Mouse (Mus musculus) yolk sac, embryonic 10.5 days (tissue): ENCODE results near the gene Unc13b.

Source experiments
- DNase-seq: peaks from one replicate; pipeline ENCODE4 v3.0.0-alpha.2; 2017; ENCODE audit warnings: low spot score

Unc13b gene

DNA sequence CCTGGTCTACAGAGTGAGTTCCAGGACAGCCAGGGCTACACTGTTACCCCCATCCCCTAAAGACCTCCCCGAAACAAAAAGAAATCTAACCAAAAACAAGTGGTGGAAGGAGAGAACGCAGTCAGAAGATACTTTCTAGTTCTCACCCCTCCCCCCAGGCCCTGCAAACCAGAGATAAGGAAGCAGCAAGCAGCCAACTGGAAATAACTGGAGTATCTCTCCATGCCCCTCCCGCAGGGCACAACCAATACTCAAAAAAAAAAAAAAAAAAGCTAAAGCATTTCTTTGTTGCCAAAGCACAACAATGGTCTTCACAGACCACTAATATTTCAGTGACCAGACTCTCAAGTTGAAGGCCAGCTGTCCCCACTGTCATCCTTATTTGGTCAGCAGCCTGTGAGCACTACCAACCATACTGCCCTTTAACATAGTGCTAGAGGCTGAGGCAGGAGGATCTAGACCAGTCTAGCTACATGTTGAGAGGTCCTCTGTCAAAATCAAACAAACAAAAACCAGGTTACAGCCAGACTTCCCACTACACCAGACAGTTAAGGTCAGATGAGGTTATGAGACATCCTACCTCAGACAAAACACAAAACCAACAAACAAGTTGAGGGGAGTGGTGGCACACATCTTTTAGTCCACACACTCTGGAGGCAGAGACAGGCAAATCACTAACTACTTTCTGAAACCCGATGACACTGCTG lies 20.7 kb upstream of the Unc13b start:
- no peak for DNase-seq

DNA sequence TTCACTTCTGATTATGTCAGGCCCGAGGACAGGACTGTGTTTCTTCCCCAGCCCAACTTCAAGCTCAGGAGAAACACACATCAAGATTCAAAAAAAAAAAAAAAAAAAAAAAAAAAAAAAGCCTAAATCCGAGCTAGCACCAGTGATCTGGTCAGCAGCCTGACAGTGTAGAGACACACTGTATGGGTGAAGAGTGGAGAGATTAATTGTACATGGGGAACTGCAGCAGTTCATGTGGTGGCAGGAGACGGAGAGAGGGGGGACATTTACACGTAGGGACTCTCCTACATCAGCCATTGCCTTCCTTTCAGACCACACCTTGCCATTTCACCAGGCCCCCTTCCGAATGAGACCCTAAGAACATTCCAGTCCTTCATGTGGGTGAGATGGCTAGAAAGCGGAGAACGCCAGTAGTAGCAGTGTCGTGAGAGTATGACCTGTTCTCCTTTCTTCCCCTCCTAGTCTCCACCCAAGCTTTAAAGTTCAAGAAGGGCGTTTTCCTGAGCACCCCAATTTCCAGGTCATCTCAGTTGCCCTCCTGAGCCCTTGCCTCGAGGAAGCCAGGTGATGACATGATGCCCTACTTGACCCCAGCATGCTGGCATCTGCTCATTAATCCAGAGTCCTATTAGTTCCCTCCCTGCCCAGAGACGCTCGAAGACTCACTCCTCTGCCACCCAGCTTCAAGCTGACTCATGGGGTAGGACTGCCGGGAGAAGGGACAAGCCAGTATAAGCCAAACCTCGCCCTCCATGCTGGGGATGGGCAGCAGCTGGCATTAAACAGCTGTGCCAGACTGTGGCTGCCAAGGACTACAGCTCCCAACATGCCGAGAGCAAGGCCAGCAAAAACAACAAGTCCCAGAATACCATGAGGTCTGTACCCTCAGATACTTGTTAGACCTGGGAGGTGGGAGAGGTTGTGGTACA lies 19.9 kb upstream of the Unc13b start:
- no peak for DNase-seq

DNA sequence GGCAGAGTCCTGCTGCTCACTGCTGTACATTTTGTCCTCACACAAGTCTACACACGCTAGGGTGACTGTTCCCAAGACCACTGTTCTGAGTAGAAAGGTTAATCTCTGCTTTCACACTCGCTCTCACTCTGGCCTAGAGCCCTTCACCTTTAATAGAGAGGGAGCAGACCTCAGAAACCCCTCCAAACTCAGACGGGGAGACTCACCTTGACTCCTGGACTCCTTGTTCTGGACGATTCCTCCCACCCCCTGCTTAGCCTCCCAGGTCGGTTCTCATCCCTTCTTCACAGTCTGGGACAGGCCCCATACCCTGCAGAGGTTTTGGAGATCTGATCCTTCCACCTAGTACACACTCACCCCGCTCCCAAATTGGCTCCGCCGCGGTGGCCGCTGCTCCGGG lies 19.1 kb upstream of the Unc13b start:
- DNase-seq: peak; percentile 20

GRCm38 (mm10) chr4:43040114-43040572 lies 18.6 kb upstream of the Unc13b start:
- peak; percentile 97 for DNase-seq

GRCm38 (mm10) chr4:43040881-43041547 lies 17.7 kb upstream of the Unc13b start:
- DNase-seq: no peak

GRCm38 (mm10) chr4:43043644-43044357 lies 15.0 kb upstream of the Unc13b start:
- DNase-seq: peak; percentile 61

GRCm38 (mm10) chr4:43044673-43045072 lies 14.1 kb upstream of the Unc13b start:
- DNase-seq: no peak

- no peak for DNase-seq
These were observed 13.5 kb upstream of the Unc13b start for GRCm38 (mm10) chr4:43045285-43045658.

DNA sequence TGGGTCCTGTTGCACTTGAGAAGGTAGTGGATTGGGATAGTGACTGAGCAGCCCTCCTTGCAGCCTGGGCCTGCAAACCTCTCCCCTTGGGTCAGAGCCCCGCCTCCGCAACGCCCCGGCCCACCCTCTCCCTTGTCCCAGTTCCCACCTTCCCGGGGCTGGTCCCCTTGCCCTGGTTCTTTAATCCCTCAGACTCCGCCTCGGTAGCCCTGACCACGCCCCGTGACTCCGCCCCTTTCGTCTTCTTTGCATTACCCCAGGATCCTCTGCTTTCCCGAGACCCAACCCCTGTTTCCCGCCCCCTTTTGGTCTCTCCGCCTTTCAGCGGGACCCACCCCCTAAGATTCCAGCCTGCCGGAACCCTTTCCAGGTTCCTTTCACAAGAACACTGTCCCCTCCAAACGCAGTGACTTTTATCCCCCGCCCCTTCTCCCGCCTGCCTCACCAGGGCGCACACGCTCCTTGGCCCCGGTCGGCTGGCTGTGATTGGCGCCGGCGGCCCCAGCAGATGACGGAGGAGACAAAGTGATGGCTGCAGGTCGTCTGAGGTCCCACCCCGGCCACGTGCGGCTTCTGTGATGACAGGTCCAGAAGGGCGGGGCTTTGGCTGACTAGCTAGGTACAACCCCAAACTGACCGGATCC lies 13.0 kb upstream of the Unc13b start, which contains the start of gene Fam214b:
Gene Fam214b, minus strand, starts transcription at position 562 of the 644 bp plus-strand sequence.
- peak; percentile 100 for DNase-seq

- no peak for DNase-seq
These were observed 12.1 kb upstream of the Unc13b start for GRCm38 (mm10) chr4:43046607-43047006.

DNA sequence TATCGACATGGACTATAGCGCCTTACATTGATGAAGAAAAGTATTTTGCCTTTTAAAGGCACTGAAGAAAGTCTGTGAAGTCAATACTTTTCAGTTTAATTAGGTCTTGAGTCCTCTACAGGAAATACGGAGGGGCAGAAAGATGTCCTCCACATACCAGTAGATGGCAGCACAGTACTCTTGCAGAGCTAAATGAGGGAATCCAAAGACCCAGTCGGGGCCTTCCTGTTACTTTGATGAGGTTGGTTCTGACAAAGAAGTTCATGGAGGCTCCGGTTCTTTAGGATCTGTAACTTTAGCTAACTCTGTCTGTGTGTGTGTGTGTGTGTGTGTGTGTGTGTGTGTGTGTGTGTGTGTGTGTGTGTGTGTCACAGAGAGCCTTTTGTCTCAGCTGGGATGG lies 11.5 kb upstream of the Unc13b start:
- DNase-seq: peak; percentile 63

DNA sequence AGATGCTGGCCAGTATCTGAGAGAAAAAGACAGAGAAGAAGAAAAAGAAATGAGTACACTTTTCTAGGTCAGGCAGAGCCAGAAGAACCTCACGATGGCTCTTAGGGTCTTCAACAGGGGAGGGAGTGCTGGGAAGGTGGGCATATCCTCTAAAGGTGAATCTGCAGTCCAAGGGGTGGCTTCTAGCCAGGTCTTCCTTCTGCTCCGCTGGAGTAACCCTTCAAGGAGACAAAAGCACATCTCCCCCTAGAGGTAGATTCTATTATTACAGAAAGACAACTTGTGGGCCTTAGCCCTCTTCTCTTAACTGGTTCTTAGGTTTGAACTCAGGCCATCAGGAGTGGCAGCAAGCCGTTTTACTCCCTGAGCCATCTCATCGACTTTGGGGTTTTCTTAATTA lies 6.1 kb upstream of the Unc13b start:
- no peak for DNase-seq

- DNase-seq: no peak
These were observed 1.1 kb upstream of the Unc13b start for GRCm38 (mm10) chr4:43057654-43058053.

GRCm38 (mm10) chr4:43058392-43058752 lies 381 bp upstream of the Unc13b start:
- no peak for DNase-seq

DNA sequence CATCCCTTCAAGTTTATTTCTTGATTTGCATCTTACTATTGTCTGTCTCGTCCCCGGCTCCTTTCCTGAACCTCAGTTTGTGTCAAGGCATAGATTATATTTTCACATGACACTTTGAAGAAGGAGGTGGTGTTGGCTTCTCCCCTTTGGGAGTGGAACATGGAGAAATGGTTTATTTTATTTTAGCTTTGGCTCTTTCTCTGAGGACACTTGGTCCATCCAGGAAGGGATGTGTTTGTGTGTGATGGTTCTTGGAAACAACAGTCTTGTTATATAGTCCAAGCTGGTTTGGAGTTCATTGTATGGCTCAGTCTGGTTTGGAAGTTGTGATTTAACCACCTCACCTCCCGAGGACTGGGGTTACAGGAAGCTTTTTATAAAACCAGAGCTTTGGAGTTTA lies 944 bp downstream of the Unc13b start:
- no peak for DNase-seq

- no peak for DNase-seq
These were observed 1.5 kb downstream of the Unc13b start for GRCm38 (mm10) chr4:43060286-43060685.

GRCm38 (mm10) chr4:43065471-43065870 lies 6.7 kb downstream of the Unc13b start:
- DNase-seq: no peak

DNA sequence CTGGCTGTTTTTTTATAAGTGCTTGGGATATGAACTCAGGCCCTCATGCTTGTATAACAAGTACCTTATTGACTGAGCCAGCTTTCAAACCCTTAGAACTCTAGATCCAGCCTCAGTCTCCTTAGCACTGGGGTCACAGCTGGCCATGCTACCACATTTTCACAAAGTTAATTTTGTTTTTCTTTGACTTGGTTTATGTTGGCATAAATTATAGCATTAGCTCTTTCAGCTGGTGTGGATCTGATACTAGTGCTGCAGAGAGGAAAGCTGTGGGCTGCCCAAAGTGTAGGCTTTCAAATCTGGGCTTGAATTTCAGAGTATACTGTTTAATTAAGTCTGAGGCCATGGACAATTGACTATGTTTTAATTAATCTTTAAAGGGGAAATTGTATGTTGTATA lies 16.2 kb downstream of the Unc13b start:
- DNase-seq: no peak

DNA sequence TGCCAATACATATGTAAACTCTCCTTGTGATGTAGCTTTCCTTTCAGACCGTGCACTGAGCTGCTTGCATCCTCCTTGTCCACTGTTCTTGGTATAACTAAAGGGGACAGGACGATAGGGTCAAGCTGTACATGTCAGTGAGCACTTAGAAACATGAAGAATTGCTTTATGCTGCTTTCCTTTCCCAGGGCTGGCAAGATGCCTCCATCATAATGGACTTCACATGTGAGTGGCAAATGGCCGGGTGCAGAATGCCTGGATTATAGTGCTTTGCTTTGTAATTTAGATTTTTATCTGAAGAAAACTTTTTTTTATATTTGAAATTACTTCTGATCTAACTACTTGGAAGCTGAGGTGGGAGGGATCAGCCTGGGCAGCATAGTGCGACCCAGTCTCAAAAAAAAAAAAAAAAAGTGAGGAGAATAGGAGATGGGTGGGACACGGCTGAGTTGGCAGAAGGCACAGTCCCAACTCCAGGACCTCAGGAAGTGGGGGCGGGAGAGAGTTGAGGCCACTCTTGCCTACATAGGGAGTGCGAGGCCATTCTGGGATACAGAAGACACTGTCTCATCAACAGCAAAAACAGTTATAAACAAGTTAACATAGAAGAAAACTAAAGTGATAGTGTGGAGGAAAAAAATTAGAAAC lies 19.4 kb downstream of the Unc13b start:
- no peak for DNase-seq

GRCm38 (mm10) chr4:43082458-43082857 lies 23.7 kb downstream of the Unc13b start:
- DNase-seq: no peak

DNA sequence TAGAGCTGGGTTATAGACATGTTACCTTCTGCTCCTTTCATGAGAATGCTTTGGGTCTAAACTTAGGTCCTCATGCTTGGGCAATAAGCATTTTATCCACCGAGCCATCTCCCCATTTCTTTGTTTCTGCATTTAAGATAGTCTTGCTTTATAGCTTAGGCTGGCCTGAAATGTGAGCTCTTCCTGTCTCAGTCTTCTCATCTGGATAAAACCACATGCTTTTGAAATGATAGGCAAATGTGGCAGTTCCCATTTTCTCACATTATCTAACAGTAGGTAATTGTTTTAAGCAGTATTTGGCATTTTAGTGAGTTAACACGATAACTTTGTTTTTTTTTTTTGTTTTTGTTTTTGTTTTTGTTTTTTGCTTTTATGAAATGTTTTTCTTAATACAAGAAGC lies 31.2 kb downstream of the Unc13b start:
- DNase-seq: no peak
